Mouse (Mus musculus): ENCODE measurements at regions not wholly inside any gene's neighbourhood (a gene's known extent, or its start where the extent isn't known, plus 50 kb on each side); places are given as distances from the start of the nearest gene placed in this dataset.

- TF ChIP-seq CTCF (IDR thresholded peaks at IDR 0.05; ENCODE audit: insufficient read depth, low read length): no peak
- no peak for TF ChIP-seq POLR2A (IDR thresholded peaks at IDR 0.05; ENCODE audit: borderline replicate concordance, extremely low read depth, low read depth, low read length)
Measured at GRCm38 (mm10) chr3:144025451-144026125, 179.4 kb downstream of the Lmo4 start.
